Mouse (Mus musculus) embryonic facial prominence, embryonic 10.5 days (tissue): ENCODE data around the gene Vsig4. TPM values are rescaled to one million over a fixed set of nuclear protein-coding genes. Genes with fewer than 3 reads are reported as not detected.
"Not testable (repeated sequence)": the region's sequence is repeated elsewhere in the genome, so short reads cannot be mapped to it uniquely, and the experiment has no call there.

Experiments used
- DNase-seq: peaks from one replicate; pipeline ENCODE4 v3.0.0-alpha.2; 2017; ENCODE audit warnings: low spot score
- H3K27ac ChIP-seq: fragments of 300-500 bp; sonication (generic); replicated peaks from 2 replicates; pipeline ENCODE4 v1.5.1; 2016; ENCODE audit warnings: mild to moderate bottlenecking
- H3K27me3 ChIP-seq: fragments of 300-500 bp; sonication (generic); replicated peaks from 2 replicates; pipeline ENCODE4 v1.6.1; 2016; ENCODE audit warnings: low read depth, mild to moderate bottlenecking; ENCODE audit not compliant: poor library complexity, severe bottlenecking
- H3K36me3 ChIP-seq: fragments of 300-500 bp; sonication (generic); replicated peaks from 2 replicates; pipeline ENCODE4 v1.6.1; 2016; ENCODE audit warnings: mild to moderate bottlenecking, moderate library complexity
- H3K4me1 ChIP-seq: fragments of 300-500 bp; sonication (generic); 2 replicates; pipeline ENCODE4 v1.6.1; 2016
- H3K4me3 ChIP-seq: fragments of 300-500 bp; sonication (generic); 2 replicates; pipeline ENCODE4 v1.5.1; 2016; ENCODE audit warnings: mild to moderate bottlenecking, moderate library complexity
- H3K9me3 ChIP-seq: fragments of 300-500 bp; sonication (generic); 2 replicates; pipeline ENCODE4 v1.6.1; 2016; ENCODE audit warnings: mild to moderate bottlenecking
- WGBS: fragments of 180-500 bp; shearing (Covaris S2); methylation state at CpG from one replicate; pipeline ENCODE4 v1.1.7; 2016; 5-methylcytosine and 5-hydroxymethylcytosine counted together
- polyA plus RNA-seq: library from polyadenylated mRNA; unstranded; fragments of >200 nt; fragmentation: Nextera tagmentation; extraction: Ambion mirVana; gene quantifications from 2 replicates; pipeline ENCODE4 v1.2.1, GENCODE M21; 2016

Vsig4 gene
- not detected in 2 replicates for polyA plus RNA-seq

DNA sequence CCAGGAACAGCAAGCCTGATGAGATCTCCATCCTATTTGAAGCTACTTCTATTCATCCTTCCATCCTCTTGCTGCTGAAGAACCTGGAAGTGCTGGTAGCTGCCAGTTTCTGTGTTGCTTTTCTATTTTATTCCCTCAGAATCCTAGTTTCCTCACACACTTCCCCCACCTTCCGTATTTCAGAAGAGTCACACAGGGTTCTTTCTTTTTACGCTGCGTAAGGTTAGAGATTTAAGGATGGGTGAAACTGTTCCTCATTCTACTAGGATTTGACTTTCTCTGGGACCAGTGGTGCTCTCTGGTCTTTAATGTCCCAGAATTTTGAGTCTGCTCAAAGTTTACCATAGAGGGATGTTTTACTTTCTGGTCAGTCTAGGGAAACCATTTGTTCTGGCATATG, at the start of gene Vsig4:
Gene Vsig4 (minus strand): TSS at position 101 of the 400 bp plus-strand sequence.
- H3K27me3 ChIP-seq: no peaks in the 10 kb centered on the region
- WGBS: 94% methylated on average over 3 of the region's 3 CpGs
- H3K9me3 ChIP-seq: no peaks in the 10 kb centered on the region

DNA sequence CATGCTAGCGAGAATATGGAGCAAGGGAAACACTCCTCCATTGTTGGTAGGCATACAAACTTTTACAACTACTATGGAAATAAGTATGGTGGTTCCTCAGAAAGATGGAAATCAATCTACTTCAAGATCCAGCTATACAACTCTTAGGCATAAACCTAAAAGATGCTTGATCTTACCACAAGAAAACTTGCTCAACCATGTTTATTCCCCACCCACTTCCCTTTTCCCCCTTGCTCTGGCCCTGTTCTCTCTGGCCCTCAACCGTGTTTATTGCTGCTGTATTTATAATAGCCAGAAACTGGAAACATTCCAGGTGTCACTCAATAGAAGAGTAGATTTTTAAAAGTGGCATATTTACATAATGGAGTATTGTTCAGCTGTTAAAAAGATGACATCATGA, 45.9 kb upstream of the Vsig4 start:
- Histone ChIP-seq H3K4me3 (no peak overlapping the region), H3K27me3 (no peaks in the 10 kb centered on the region), H3K27ac (no peak overlapping the region), H3K4me1 (no peaks in the 10 kb centered on the region), H3K9me3 (no peaks in the 10 kb centered on the region), H3K36me3 (no peaks in the 10 kb centered on the region)
- no peak for DNase-seq
- 86% methylated on average over 2 of the region's 2 CpGs for WGBS

More for the DNA sequence above, at the start of gene Vsig4:
- Histone ChIP-seq H3K27ac (no peak within 1 kb of the TSS), H3K36me3 (no peaks in the 10 kb centered on the region), H3K4me3 (no peak within 1 kb of the TSS), H3K4me1 (no peaks in the 10 kb centered on the region)
- DNase-seq: no peak

DNA sequence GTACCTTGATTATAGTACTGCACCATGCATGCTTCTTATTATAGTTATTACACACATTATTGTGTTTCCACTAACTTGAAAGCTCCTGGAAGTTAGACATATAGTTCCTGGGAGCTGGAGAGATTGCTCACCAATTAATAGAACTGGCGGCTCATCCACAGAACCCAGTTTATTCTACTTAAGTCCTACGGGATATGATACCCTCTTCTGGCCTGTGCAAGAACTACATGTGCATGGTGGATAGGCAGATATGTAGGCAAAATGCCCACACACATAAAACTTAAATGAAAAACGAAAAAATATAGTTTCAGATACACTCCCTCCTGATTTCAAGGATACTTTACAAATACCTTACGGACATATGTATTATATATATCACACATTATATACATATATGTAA, 36.5 kb upstream of the Vsig4 start:
- Histone ChIP-seq H3K36me3 (no peaks in the 10 kb centered on the region), H3K27me3 (no peaks in the 10 kb centered on the region), H3K27ac (no peak overlapping the region), H3K4me3 (no peak overlapping the region), H3K4me1 (no peaks in the 10 kb centered on the region), H3K9me3 (no peaks in the 10 kb centered on the region)
- DNase-seq: no peak
- WGBS: 53% methylated on average over 4 of the region's 4 CpGs

DNA sequence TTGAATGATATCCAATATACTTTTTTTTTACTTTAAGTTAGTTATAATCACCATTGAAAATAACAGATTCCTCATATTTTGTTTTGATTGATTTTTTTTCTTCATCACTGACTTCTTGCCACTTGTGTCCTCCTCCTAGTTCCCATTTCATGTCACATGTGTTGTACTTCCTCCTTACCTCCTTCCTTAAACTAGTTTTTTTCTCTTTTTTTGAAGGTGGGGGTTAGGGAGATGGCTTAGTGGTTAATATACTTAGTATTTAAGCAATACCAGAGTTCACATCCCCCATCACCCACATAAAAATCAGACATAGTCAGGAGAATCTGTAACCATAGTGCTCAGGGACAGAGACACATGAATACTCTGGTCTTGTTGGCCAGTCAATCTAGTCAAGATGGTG, 36.7 kb downstream of the Vsig4 start:
- H3K9me3 ChIP-seq: no peaks in the 10 kb centered on the region
- no peaks in the 10 kb centered on the region for H3K4me1 ChIP-seq
- H3K27ac ChIP-seq: no peak overlapping the region
- DNase-seq: no peak
- H3K36me3 ChIP-seq: no peaks in the 10 kb centered on the region
- no peaks in the 10 kb centered on the region for H3K27me3 ChIP-seq
- no peak overlapping the region for H3K4me3 ChIP-seq

DNA sequence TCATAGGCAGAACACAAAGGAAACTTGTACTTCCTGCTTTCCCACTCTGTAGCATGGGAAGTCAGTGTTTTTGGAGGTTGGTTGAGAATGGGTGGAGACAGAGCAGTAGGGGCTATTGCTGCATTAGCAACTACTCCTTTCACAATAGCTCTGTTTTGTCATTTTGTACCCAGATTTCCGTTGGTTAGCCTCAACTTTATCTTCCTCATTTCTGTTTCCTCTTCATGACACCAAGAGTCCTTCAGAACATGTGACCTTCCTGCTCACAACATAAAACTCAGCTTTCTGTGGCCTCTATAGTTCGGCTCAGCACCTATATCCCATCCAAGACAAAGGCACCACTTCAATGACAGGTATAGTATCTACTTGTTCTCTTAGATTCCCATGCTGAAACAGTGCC, 53.6 kb downstream of the Vsig4 start:
- DNase-seq: no peak
- no peaks in the 10 kb centered on the region for H3K9me3 ChIP-seq
- 66% methylated on average over 2 of the region's 2 CpGs for WGBS
- 0 out of 2 replicates have a peak, but pooled peaks cover 6% of the 10 kb centered on the region for H3K27me3 ChIP-seq
- no peak overlapping the region for H3K27ac ChIP-seq
- no peak overlapping the region for H3K4me3 ChIP-seq
- H3K4me1 ChIP-seq: no peaks in the 10 kb centered on the region
- H3K36me3 ChIP-seq: no peaks in the 10 kb centered on the region

DNA sequence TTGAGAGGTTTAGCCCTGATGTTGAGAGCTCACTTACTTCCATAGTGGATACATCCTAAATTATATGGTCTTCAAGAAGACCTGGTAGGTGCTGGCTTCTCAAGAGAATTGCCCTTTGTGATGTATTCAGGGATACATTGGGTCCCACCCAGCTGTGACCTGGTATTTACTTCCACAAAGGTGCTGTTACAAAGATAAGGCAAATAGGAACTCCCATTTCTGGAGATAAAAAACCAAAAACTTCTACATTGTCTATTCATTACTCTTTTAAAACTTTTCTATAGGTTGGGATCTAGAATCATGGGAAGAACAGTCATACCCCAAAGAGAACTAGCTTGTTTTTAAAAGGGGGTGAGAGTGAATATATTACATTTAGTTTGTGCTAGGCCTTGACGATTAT, 54.2 kb downstream of the Vsig4 start:
- H3K4me1 ChIP-seq: no peaks in the 10 kb centered on the region
- DNase-seq: no peak
- no peak overlapping the region for H3K4me3 ChIP-seq
- 0 out of 2 replicates have a peak, but pooled peaks cover 6% of the 10 kb centered on the region for H3K27me3 ChIP-seq
- no peak overlapping the region for H3K27ac ChIP-seq
- no peaks in the 10 kb centered on the region for H3K9me3 ChIP-seq
- no peaks in the 10 kb centered on the region for H3K36me3 ChIP-seq
- WGBS: 98% methylated on average over 1 of the region's 1 CpGs

DNA sequence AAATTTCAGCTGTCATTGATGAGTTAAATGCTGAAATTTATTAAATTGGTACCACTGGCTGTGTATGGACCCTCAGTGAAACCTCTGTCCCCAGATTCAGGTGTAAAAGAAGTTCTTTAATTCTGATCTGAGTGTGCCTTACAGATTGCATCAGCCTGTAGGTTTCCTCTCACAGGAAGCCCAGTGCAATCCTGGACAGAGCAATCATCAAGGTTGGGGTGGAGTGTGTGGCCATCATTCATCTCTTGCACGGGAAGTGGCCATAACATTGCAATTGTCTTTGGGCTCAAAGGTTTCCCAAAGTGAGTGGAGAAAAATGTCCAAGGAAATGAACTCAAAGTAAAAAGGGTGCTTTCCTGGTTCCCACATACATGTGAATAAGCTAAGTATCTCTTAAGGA, 57.5 kb downstream of the Vsig4 start:
- Histone ChIP-seq H3K4me3 (no peak overlapping the region), H3K36me3 (no peaks in the 10 kb centered on the region), H3K4me1 (no peaks in the 10 kb centered on the region), H3K27ac (no peak overlapping the region), H3K9me3 (no peaks in the 10 kb centered on the region), H3K27me3 (0 out of 2 replicates have a peak, but pooled peaks cover 6% of the 10 kb centered on the region)
- WGBS: 85% methylated on average over 1 of the region's 1 CpGs
- no peak for DNase-seq

DNA sequence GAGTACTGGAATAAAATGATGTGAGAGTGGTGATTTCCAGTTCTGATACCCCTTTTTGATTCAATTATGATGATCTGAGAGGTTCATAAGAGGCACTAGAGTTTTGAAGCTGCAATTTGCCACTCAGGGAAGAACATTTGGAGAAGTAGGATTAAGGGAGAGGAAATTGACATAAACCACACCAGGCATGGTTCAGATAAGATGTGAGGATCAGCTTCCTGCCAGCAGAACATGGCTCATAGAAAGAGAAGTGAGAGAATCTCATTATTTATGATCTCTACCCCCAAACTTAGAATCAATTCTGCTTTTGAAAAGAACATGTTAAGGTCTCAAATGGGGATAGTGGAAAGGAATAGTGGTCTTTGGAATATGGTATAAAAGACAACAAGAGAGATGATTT, 66.2 kb downstream of the Vsig4 start:
- no peak for DNase-seq
- no peak overlapping the region for H3K4me3 ChIP-seq
- H3K27ac ChIP-seq: no peak overlapping the region
- no peaks in the 10 kb centered on the region for H3K36me3 ChIP-seq
- no peaks in the 10 kb centered on the region for H3K9me3 ChIP-seq
- no peaks in the 10 kb centered on the region for H3K4me1 ChIP-seq
- H3K27me3 ChIP-seq: no peaks in the 10 kb centered on the region; the same call in 1 of the 2 replicates

DNA sequence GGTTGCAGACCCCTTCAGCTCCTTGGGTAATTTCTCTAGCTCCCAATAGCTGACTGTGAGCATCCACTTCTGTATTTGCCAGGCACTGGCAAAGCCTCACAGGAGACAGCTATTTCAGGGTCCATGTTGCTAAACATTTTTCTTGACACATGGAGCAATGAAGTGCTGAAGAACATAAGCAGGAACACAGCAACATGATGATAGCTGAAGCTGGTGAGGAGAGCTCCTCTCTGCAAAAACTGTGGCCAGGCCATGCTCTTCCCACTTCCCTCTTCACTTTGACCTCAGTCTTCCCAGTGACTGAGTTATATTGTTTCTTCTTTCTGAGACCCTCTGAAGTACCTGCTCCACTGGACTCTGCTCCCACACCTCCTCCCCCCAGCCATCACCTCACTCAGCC, 67.8 kb downstream of the Vsig4 start:
- Histone ChIP-seq H3K27ac (no peak overlapping the region), H3K36me3 (no peaks in the 10 kb centered on the region), H3K9me3 (no peaks in the 10 kb centered on the region), H3K27me3 (no peaks in the 10 kb centered on the region; the same call in 1 of the 2 replicates), H3K4me1 (no peaks in the 10 kb centered on the region), H3K4me3 (no peak overlapping the region)
- no peak for DNase-seq

DNA sequence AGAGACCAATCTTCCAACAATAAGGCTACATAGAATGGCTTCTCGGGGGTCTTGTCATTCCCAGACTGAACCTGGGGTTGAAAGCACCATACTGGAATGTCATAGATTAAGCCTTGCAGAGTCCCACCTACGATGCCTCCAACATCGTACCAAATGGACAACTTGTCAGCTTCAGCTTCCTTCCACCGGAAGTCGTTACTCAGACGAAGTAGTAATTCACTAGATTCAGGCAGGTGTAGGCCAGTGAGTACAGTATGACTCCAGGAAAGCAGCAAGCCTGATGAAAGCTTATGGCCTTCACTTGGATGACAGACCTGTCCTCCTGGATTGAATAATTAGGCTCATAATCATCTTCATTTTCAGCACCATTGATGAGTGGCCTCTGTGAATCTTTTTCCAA, 69.0 kb downstream of the Vsig4 start:
- H3K27ac ChIP-seq: no peak overlapping the region
- no peaks in the 10 kb centered on the region for H3K4me1 ChIP-seq
- no peaks in the 10 kb centered on the region; the same call in 1 of the 2 replicates for H3K27me3 ChIP-seq
- no peak overlapping the region for H3K4me3 ChIP-seq
- DNase-seq: no peak
- H3K36me3 ChIP-seq: no peaks in the 10 kb centered on the region
- H3K9me3 ChIP-seq: no peaks in the 10 kb centered on the region
- 80% methylated on average over 6 of the region's 6 CpGs for WGBS

DNA sequence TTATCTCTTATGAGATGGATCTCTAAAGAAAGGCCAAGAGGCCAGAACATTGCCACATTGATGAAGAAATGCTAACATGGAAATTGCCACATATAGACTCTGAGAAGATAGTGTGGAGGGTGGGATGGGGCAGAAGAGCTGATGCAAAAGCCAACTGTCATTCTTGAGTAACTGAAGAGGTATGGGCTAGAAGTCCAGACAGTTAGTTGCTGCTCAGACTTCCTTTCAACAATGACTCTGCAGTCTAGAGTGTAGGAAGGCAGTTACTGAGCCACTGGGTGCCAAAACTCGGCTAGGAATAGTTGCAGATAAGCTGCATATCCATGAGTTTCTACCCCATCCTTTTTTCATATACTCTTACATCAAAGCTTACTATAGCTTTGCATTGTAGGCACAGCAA, 75.2 kb downstream of the Vsig4 start:
- WGBS: 59% methylated on average over 1 of the region's 1 CpGs
- no peaks in the 10 kb centered on the region for H3K36me3 ChIP-seq
- no peaks in the 10 kb centered on the region; the same call in 1 of the 2 replicates for H3K27me3 ChIP-seq

DNA sequence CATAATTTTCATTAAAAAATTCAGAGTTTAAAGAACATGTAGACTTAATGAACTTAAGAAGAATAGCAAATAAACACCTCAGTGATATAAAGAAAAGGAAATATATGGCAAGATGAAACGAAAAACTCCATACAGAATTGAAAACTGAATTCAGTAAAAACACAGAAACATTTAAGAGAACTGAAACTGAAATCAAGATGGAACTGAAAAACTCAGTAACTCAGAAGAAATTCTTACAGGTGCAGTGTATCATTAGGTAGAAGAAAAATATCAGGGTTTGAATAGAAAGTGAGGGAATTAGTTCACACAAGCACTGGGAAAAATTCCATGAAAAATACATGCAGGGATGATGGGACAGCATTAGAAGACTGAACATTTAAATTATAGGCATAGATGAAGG, 86.4 kb downstream of the Vsig4 start:
- no peaks in the 10 kb centered on the region for H3K4me1 ChIP-seq
- no peak for DNase-seq
- no peak overlapping the region for H3K27ac ChIP-seq
- WGBS: 46% methylated on average over 1 of the region's 1 CpGs
- H3K9me3 ChIP-seq: no peaks in the 10 kb centered on the region
- no peaks in the 10 kb centered on the region for H3K36me3 ChIP-seq
- no peak overlapping the region for H3K4me3 ChIP-seq
- H3K27me3 ChIP-seq: no peaks in the 10 kb centered on the region

More for the DNA sequence above, 75.2 kb downstream of the Vsig4 start:
- Histone ChIP-seq H3K4me3 (no peak overlapping the region), H3K27ac (no peak overlapping the region), H3K9me3 (no peaks in the 10 kb centered on the region), H3K4me1 (no peaks in the 10 kb centered on the region)
- no peak for DNase-seq

DNA sequence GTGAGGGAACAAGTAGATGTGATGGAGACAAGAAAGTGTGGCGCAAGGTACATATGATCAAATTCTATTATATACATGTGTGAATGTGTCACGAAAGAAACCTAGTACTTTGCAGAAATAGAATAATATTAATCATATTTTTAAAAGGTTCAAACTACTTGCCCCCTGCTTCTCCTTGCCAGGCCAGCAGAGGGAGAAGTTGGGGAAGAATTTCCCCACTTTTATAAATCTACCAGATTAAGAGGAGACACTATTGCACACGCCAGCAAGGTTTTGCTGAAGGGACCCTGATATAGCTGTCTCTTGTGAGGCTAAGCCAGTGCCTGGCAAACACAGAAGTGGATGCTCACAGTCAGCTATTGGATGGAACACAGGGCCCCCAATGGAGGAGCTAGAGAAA, 88.1 kb downstream of the Vsig4 start:
- not testable (repeated sequence) for H3K27me3 ChIP-seq, H3K36me3 ChIP-seq, H3K27ac ChIP-seq, DNase-seq, H3K9me3 ChIP-seq, H3K4me3 ChIP-seq, H3K4me1 ChIP-seq
- WGBS: 86% methylated on average over 3 of the region's 3 CpGs
